Mouse (Mus musculus) c-Kit-positive CD71-positive TER-119-positive erythroid progenitor cells, embryonic 14.5 days (primary cell): Measurements from ENCODE around the gene Apln.
A peak's percentile ranks its signal among the peaks of the same experiment; 100 is the strongest.

Experiments used
- DNase-seq: peaks from one replicate; pipeline ENCODE4 v3.0.0-alpha.2; 2013; ENCODE audit warnings: low spot score

Apln gene

DNA sequence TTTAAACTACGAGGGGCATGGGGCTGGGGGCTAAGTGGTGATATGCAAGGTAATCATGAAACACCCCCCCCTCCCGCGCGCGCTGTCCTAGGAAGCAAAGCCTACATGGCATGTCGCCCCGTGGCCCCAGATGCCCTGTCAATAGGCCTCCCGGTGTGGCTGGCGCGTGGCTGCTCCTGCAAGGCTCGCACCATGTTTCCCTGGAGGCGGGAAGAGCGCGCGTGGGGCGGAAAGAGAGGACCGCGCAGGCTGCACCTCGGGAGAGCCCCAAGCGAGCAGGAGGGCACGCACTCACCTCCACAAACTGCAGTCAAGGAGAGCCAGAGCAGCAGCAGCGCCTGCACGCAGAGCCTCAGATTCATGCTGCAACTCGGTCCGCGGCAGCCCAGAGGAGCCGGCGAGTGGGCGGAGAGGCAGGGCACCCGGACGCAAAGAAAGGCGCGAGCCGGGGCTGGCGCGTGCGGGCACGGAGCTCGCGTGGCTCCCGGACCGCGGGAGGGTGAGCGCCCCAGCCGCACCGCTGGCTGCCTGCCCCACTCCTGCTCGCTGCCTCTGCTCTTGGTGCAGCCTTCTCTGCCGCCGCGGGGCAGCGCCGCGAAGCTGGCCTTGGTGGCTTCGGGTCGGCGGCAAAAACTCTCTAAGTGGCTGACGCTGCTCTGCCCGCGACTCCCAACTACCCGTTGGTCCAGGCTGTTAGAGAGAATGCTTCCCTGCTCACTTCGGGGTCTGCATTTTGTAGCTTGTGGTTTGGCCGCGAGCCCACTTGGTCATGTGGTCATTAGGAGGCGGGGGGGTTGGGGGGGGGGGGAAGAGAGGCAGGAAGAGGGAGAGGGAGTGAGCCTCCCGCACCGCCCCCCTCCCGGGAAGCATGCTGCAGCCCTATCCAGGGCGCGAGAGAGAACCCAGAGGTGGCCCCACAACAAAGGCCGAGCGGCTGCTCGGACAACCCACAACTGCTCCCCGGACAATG is at the start of gene Apln:
Apln (minus strand) TSS at position 710 of the 970 bp plus-strand sequence.
- DNase-seq, result no peak

DNA sequence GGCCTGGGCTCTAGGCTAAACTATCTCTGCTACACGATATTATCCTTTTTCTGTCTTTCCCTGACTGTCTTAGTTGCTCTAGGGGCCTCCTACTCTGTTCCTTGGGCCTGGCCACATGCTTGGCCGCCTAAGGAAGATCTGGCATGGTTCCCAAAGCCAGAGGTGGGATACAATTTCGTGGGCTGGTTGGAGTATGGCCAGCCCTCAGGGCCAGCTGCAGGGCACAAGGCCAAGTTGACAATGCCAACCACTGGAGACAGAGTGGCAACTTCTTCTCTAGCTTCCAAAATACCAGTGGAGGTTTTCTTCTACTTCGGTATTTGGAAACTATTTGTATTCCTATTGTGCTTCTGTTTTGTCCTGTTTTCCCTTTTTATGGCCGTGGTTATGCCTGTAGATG is 47.7 kb upstream of the Apln start:
- DNase-seq, result no peak

- DNase-seq, result no peak
These were observed 42.3 kb upstream of the Apln start for GRCm38 (mm10) chrX:48076806-48077425.

- no peak for DNase-seq
These were observed 40.0 kb upstream of the Apln start for GRCm38 (mm10) chrX:48074691-48075090.

GRCm38 (mm10) chrX:48072401-48072800 is 37.7 kb upstream of the Apln start:
- DNase-seq, result no peak

DNA sequence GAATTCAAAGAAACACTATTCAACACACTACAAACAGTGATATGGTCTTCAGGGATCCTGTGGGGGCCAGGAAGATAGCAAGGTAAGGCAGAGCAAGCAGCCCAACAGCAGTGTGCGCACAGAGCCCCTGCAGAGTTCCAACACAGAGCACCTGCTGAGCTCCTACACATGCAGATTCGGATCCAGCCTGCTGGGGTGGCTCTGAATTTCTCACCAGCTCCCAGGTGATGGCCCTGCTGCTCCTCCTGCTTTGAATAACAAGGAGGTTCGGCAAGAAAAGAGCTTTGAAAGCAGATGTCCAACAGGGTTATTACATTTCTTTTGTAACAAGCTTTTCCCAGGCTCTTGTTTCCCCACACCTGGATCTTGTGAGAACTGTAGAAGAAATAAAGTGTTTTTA is 37.3 kb upstream of the Apln start:
- no peak for DNase-seq

DNA sequence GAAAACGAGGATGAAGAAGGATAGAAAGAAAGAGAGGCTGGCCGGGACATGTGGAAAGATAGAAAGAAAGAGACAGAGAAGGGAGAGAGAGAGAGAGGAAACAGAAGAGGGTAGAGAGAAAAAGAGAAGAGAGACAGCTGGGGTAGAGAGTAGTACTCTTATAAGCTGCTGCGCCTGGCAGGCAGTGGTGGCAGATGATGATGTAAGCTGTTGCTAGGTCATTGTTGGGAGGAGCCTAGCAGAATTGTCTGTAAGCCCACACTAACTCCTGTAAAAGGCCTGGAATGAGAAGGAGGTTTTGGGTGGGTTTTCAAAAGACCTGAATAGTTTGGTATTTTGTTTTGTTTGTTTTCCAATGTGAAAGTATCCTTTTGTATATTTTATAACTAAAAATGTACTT is 32.2 kb upstream of the Apln start:
- DNase-seq, result no peak

DNA sequence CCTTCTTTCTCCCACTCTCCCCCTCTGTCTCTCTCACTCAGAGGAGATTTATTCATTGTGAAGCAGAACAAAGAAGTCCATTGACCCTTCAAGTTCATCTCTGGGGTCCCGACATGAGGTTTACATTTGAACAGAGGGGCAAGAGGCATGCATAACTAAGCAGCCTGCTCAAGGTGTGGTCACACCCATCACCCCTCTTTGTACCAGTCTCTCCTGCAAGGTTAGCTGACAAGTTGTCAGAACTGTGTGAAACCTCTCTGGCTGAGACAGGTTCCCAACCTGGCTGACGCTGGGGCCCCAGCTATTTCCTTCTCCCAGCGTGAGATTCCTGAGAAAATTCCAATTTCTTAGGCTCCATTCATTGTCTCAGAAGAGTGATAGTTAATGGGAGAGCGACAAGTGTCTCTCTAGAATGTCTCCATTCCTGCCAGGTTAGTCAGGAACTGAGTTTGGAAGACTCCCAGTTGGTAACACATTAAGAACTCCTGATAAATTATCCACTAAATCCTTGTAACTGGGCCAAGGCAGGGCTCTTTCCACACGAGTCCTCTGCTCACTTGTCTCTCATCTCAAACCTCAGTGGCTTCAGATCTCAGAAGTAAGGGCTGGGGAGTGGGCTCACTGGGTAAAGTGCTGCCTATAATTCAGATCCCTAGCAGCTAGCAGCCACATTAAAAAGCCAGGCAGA is 29.7 kb upstream of the Apln start:
- no peak for DNase-seq

GRCm38 (mm10) chrX:48062481-48062880 is 27.8 kb upstream of the Apln start:
- no peak for DNase-seq

GRCm38 (mm10) chrX:48054186-48055015 is 19.7 kb upstream of the Apln start:
- no peak for DNase-seq

DNA sequence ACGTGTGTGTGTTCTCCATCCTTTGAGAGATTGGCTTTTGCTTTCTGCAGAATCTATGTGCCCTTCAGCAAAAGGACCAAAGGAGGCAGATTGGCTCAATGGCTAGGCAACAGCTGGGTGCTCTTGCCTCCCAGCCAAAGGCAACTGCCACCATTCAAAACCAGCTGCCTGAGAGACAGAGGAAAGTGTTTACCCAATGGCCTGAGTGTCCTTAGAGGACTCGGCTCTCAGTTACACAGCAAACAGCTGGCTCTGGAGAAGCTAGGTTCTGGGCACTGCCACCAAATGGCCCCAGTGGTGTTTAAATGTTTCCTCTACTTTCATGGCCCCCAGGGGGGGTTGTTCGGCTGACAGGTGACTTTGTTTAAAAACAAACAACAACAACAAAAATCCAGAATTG is 19.1 kb upstream of the Apln start:
- no peak for DNase-seq

DNA sequence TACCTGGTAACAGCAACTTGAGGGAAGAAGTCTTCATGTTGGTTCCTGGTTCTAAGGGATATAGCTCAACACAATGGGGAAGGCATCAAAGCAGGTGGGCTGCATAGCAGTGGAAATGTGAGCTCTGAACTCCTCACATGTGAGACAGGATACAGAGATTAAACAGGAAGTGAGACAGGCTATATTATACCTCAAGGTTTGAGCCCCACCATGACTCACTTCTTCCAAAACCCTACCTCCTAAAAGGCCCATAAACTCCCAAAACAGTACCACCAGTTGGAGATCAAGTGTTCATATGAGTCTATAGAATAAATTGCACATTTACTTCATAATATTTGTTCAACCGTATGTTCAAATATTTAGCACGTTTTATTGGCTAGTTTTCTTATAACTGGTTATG is 11.7 kb upstream of the Apln start:
- no peak for DNase-seq

GRCm38 (mm10) chrX:48044261-48044660 is 9.6 kb upstream of the Apln start:
- DNase-seq, result no peak

GRCm38 (mm10) chrX:48042748-48043147 is 8.1 kb upstream of the Apln start:
- no peak for DNase-seq

DNA sequence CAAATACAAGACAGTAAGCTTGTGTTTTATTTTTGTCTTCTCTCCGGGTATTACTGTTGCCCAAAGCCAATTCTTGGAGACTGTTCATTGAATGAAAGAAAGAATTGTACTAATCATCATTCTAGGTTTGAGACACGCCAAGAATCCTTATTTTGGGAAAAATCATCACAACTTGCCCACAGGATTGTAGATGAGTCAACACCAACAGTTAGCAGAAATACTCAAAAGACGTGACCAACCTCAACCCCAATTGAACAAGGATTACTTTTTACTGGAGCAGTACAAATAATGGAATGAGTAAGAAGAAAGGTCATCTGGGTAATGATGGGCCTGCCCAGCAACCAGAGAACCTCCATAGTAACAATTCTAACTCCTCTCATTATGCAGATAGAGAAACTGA is 5.7 kb upstream of the Apln start:
- DNase-seq, result no peak

GRCm38 (mm10) chrX:48033766-48034143 is 898 bp downstream of the Apln start:
- no peak for DNase-seq

DNA sequence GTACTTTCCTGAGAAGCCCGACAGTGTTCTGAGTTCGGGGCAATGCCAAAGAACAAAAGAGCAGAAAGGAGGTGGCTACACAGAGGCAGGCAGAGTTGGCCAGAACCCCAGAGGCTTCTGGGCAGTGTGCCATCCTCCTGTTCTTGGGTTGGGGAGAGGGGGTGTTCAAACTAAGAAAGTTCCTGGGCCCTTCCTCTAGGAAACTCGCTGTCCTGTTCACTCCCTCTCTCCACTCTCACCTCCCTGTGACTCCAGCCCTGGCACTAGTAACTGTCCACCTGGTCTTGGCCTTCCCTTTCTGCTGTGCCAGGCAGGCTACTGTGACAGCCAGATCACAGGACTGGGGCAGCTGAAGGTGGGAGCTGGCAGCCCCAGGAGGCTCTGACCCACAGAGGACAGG is 1.6 kb downstream of the Apln start:
- DNase-seq, result no peak

DNA sequence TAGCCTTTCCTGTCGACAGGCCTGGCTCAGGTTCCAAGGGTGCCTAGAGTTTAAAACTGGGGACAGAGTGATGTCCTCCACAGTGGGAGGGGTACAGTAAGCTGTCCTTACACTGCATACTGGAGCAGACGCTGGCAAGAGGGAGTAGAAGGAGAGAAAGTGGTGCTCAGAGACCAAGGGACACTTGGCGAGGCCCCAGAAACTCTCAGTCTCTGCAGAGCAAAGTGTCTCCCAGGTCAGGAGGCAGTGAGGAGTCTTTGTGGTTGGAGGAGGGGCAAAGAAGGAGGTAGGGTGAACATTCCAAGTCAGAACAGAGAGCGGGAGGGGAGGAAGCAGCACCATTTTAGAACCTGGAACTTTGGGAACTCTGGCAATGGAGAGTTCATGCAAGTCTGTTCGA is 2.8 kb downstream of the Apln start:
- DNase-seq, result no peak

GRCm38 (mm10) chrX:48030593-48030992 is 4.1 kb downstream of the Apln start:
- no peak for DNase-seq

- no peak for DNase-seq
These were observed 11.8 kb downstream of the Apln start for GRCm38 (mm10) chrX:48022811-48023210.

- DNase-seq, result peak; percentile 38
These were observed 14.7 kb downstream of the Apln start for GRCm38 (mm10) chrX:48019940-48020339.

DNA sequence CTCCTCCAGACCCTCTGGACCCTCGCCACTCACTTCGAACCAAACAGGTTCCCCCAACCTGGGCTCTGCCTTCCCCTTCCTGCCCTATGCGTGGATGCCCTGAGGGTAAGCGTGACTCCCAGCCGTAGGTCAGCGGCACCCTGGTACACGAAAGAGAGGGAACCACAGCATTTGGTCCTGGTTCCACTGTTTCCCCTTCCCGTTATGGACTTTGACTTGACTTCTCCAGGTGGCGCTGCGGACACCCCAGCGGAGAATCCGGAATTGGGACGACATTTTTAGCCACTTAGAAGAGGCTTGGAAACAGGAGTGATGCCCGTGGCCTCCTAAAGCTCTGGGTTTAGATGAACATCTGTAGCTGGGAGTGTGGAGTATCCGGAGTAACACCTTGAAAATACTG is 15.3 kb downstream of the Apln start:
- DNase-seq, result no peak
